Mouse (Mus musculus) spleen, adult 2 months (tissue): ENCODE measurements around the gene Myo10. TPM values are rescaled to one million over a fixed set of nuclear protein-coding genes. Genes with fewer than 3 reads are reported as not detected.
A peak's percentile ranks its signal among the peaks of the same experiment; 100 is the strongest.

Experiments used
- DNase-seq, 2 experiments: peaks; one replicate each; pipeline versions ENCODE4 v3.0.0 to v3.0.0-alpha.2; 2012 to 2021; ENCODE audit warnings: low spot score in 2 of 2, low read depth in 1 of 2
- H3K27ac ChIP-seq: fragments of 200-500 bp; 2 replicates; pipeline ENCODE4 v1.5.1; 2012; ENCODE audit warnings: low read length, inconsistent platforms; ENCODE audit not compliant: insufficient read depth
- H3K27me3 ChIP-seq: fragments of 200-500 bp; 2 replicates; pipeline ENCODE4 v1.6.1; 2012; ENCODE audit warnings: mild to moderate bottlenecking, moderate library complexity, low read length, inconsistent platforms; ENCODE audit not compliant: control insufficient read depth, insufficient read depth
- H3K36me3 ChIP-seq: fragments of 200-500 bp; 2 replicates; pipeline ENCODE4 v1.6.1; 2012; ENCODE audit warnings: mild to moderate bottlenecking, low read length, inconsistent platforms; ENCODE audit not compliant: control insufficient read depth, insufficient read depth
- H3K4me1 ChIP-seq: fragments of 200-500 bp; 2 replicates; pipeline ENCODE4 v1.6.1; 2011; ENCODE audit warnings: inconsistent platforms; ENCODE audit not compliant: control insufficient read depth, insufficient read depth, insufficient read length
- H3K4me3 ChIP-seq: fragments of 200-500 bp; 2 replicates; pipeline ENCODE4 v1.5.1; 2011; ENCODE audit warnings: mild to moderate bottlenecking, inconsistent platforms; ENCODE audit not compliant: insufficient read depth, insufficient read length; ENCODE audit errors: extremely low read depth
- CTCF ChIP-seq: fragments of 200-500 bp; IDR thresholded peaks from 2 replicates; pipeline ENCODE4 v1.5.1; 2011; ENCODE audit warnings: mild to moderate bottlenecking, inconsistent platforms; ENCODE audit not compliant: insufficient read depth, insufficient read length, insufficient replicate concordance; ENCODE audit errors: extremely low read depth
- POLR2A ChIP-seq: fragments of 200-500 bp; IDR thresholded peaks from 2 replicates; pipeline ENCODE4 v1.6.1; 2011; ENCODE audit warnings: low read depth, low read length, inconsistent platforms
- WGBS: fragments of 180-500 bp; shearing (Covaris S2); methylation state at CpG from one replicate; pipeline ENCODE4 v1.1.7; 2018; 5-methylcytosine and 5-hydroxymethylcytosine counted together
- polyA plus RNA-seq: library from polyadenylated mRNA; depleted of rRNA; stranded (reverse); fragments of >200 nt; gene quantifications from 2 replicates; pipeline ENCODE4 v1.2.3, GENCODE M21; 2012

Gene Myo10
- polyA plus RNA-seq, 1 experiment: 14.6 TPM

DNA sequence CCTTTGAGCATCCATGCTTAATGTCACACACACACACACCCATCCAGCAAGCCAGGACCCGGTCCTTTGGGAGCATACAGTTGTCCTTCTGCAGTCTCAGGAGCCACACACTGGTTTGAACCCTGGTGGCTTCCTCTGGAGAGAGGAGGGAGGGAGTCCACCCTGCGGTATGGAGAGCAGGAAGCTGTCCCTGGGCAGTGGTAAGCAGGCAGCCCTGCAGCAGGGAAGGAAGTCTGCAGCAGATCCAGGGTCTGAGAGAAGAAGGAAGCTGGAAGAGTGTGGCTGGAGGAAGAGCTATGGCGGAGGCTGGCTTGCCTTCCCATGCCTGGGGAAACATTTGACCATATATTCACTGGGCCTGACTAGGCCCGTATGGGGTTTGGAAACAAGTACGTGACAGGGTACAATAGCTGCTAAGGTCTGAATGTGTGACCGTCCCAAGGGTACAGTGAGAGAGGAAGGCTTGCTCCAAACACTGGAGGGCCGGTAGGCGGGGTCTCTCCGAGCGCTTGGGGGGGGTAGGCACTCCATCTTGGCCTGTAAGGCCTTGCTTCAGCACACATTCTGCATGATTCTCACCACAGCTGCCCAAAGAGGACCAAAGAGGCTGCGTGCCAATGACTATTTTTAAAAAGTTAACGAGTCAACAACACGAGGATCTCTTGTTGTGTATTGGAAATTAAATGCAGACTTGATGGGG is 142.5 kb downstream of the Myo10 start:
- TF ChIP-seq CTCF (no peak), POLR2A (no peak)
- no peaks in the 10 kb centered on the region for H3K27me3 ChIP-seq
- no peaks in the 10 kb centered on the region for H3K36me3 ChIP-seq
- H3K27ac ChIP-seq: no peak overlapping the region
- no peak for DNase-seq
- 76% methylated on average over 13 of the region's 13 CpGs for WGBS
- no peaks in the 10 kb centered on the region for H3K4me1 ChIP-seq
- no peak overlapping the region for H3K4me3 ChIP-seq

GRCm38 (mm10) chr15:25767777-25768176 is 145.5 kb downstream of the Myo10 start:
- Histone ChIP-seq H3K27ac (no peak overlapping the region), H3K4me3 (no peak overlapping the region), H3K36me3 (no peaks in the 10 kb centered on the region), H3K27me3 (no peaks in the 10 kb centered on the region), H3K4me1 (no peaks in the 10 kb centered on the region)
- TF ChIP-seq POLR2A (no peak), CTCF (no peak)
- DNase-seq: no peak
- 86% methylated on average over 6 of the region's 6 CpGs for WGBS

DNA sequence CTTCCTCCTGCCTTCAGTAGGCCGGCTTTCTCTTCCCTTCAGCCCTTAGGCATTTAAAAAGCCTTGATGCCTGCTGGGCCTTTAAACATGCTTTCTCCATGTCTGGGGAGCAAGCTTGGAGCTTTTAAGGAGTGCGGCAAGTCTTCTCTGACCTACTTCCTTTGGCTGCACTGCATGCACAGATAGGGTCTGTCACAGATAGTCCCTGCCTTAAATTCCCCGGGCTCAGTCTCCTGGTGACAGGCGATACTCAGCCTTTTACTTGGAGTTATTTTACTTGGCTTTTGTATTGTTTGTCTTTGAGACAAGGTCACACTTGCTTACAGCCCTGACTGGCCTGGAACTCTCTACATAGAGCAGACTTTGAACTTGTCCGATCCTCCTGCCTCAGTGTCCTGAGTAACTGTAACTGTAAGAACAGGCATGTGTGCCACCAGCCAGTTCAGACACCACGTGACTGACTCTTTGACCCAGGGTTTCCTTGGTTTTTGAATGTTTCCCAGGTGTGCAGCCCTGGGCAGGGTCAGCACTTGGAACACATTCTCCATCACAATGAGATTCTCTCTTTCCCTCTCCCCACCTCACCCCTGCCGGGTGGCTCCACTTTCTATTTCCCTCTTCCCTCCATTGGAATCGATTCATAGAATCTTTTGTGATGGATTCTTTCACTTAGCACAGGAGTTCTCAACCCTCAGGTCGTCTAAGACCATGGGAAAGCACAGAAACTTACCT is 147.4 kb downstream of the Myo10 start:
- no peaks in the 10 kb centered on the region for H3K36me3 ChIP-seq
- no peak overlapping the region for H3K27ac ChIP-seq
- WGBS: 83% methylated on average over 9 of the region's 9 CpGs
- DNase-seq: no peak
- H3K4me3 ChIP-seq: no peak overlapping the region
- TF ChIP-seq CTCF: no peak
- no peak for TF ChIP-seq POLR2A
- no peaks in the 10 kb centered on the region for H3K27me3 ChIP-seq
- H3K4me1 ChIP-seq: no peaks in the 10 kb centered on the region

- Histone ChIP-seq H3K4me1 (no peaks in the 10 kb centered on the region), H3K36me3 (no peaks in the 10 kb centered on the region), H3K4me3 (no peak overlapping the region), H3K27ac (no peak overlapping the region), H3K27me3 (no peaks in the 10 kb centered on the region)
- WGBS: 92% methylated on average over 10 of the region's 10 CpGs
- TF ChIP-seq POLR2A (no peak), CTCF (no peak)
- DNase-seq: no peak
These were observed 149.5 kb downstream of the Myo10 start for GRCm38 (mm10) chr15:25771782-25772181.

DNA sequence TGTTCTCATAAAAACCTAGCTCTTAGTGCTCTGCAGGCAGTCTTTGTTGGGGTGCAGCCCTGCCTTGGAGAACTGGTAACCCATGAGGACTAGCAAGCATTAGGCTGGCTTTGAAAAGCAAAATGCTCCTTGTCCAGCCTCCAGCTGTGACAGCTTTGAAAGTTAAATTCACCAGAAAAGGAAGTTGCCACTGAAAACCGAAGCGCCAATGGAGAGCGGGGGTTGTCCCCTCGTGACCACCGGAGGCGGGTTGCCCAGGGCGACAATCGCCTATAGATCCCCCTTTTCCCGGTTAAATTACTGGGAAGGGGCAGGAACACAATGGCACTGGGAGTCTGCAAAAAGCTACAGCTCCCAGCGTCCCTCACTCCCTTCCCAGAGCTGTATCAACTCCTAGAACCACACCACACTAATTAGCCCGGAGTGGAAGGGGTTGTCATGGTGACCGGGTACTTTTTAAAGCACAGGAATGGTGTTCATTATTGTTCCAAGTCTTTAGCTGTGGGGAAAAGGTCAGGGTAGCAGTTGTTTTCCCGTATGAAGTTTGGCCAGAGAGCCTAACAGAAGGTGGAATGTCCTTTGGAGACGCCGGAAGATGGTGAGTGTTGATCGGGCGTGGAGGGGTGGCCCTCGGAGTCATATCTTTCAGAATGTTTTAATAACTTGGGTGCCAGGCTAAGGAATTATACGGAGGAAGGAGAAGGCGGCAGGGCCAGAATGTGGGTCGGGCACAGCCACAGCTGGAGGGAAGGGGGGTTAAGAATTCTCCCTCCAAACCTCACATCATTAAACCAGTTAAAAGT is 151.6 kb downstream of the Myo10 start:
- no peaks in the 10 kb centered on the region for H3K4me1 ChIP-seq
- H3K27ac ChIP-seq: no peak overlapping the region
- no peaks in the 10 kb centered on the region for H3K36me3 ChIP-seq
- 9% methylated on average over 21 of the region's 21 CpGs for WGBS
- H3K27me3 ChIP-seq: no peaks in the 10 kb centered on the region
- no peak for TF ChIP-seq CTCF
- DNase-seq: peak; percentile 4 to 55
- peak overlapping the region; percentile 65 for H3K4me3 ChIP-seq

DNA sequence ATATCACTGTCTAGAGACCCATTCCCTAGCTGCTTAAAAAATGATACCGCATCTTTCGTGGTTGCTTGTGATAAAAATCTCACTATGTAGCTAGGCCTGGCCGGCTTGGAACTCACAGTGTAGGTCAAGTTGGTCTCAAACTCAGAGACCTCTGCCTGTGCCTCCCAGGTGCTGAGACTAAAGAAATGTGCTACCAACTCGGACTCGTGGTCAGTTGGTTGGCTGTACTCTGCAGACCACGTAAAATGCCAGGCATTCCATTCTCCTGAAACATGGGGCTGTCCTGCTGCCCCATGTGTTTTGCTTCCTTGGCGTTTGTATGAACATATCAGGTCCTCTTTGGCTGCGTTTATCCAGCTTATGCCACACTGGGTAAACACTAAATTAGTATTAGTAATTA is 156.6 kb downstream of the Myo10 start:
- no peak overlapping the region for H3K27ac ChIP-seq
- no peaks in the 10 kb centered on the region for H3K27me3 ChIP-seq
- H3K4me3 ChIP-seq: no peak overlapping the region
- no peak for DNase-seq
- 0 out of 2 replicates have a peak, but pooled peaks cover 1% of the 10 kb centered on the region for H3K36me3 ChIP-seq
- no peak for TF ChIP-seq CTCF
- TF ChIP-seq POLR2A: no peak
- WGBS: 90% methylated on average over 8 of the region's 8 CpGs
- no peaks in the 10 kb centered on the region for H3K4me1 ChIP-seq
